Mouse (Mus musculus): ENCODE results near the gene Pkd1l3.

The Pkd1l3 gene

DNA sequence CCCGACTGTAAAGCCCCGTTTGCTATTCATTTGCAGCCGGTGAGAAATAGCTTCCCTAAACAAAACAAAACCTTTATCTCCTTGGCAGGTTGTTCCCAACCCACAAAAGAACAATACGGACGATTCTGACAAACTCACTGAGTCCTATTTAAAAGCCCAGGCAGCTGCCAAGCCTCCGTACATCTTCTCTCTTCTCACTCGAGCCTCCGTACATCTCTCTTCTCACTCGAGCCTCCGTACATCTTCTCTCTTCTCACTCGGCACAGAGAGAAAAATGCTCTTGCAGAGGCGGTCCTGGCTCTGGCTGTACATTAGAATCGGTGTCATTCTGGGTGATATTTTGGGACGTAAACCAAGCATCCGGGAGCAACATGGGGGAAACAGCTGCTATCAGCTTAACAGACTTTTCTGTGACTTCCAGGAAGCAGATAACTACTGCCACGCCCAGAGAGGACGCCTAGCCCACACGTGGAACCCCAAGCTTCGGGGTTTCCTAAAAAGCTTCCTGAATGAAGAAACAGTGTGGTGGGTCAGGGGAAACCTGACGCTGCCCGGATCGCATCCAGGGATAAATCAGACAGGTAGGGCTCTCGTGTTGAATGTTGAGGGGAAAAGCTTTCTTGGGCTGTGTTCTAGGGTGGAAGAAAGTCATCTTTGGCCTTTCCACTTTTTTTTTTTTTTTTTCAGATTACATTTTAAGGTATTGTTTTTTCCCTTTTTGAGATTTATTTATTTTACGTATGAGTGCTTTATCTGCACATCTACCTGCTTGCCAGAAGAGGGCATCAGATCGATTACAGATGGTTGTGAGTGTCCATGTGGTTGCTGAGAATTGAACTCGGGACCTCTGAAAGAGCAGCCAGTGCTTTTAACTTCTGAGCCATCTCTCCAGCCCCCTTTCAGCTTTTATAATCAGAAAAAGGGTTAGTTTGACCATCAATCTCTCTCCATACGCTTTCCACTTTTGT, at the start of gene Pkd1l3:
TSS of gene Pkd1l3 (plus strand) at position 275 of the 968 bp plus-strand sequence.
- DNase-seq (ENCODE audit: low spot score in 2 of 2), result peak in 1 of 2 experiments; percentile 23

GRCm38 (mm10) chr8:109564766-109565165, 49.6 kb upstream of the Pkd1l3 start:
- DNase-seq (ENCODE audit: low spot score in 2 of 2), result no peak

- peak; percentile 99 to 100 for DNase-seq (ENCODE audit: low spot score in 2 of 2)
These were observed 48.6 kb upstream of the Pkd1l3 start, which contains the start of the genes Dhx38 and Txnl4b for GRCm38 (mm10) chr8:109565498-109566333. Gene Dhx38 (minus strand): TSS chr8:109565861. Gene Txnl4b (plus strand): TSS chr8:109565892.

DNA sequence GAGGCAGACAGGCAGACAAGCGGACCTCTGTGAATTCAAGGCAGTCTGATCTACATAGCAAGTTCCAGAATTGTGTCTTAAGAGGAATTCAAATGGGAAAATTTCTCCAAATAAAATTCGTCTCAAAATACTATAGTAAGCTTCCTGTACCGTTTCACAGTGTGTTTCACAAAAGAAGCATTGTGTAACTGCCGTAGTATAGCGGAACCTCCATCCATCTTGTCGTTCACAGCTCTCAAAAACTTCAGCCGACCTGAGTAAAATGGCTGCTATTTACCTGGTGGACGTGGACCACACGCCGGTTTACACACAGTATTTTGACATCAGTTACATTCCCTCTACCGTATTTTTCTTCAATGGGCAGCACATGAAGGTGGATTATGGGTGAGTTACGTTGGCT, 43.2 kb upstream of the Pkd1l3 start:
- DNase-seq (ENCODE audit: low spot score in 2 of 2), result no peak

DNA sequence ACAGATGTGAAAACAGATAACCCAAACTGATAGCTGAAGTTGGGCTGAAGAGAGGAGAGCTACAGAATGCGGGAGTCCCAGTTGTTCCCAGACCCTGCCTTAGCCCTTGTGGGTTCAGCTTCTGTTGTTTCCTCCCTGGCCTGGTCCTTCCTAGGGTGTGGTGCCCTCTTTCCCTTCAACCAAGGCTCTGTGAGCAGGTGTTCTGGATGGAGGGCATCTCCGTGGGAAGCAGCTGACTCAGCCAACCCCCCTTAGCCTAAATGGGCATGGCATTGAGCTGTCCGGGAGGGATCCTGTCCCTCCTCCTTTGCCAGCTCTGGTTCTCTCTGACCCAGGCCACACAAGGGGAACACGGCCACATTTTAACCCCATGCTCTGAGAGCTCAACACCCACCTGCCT, 38.0 kb upstream of the Pkd1l3 start:
- DNase-seq (ENCODE audit: low spot score in 2 of 2), result no peak

- no peak for DNase-seq (ENCODE audit: low spot score in 2 of 2)
These were observed 35.4 kb upstream of the Pkd1l3 start, which contains the start of gene Hp for GRCm38 (mm10) chr8:109578900-109579301. Gene Hp (minus strand): TSS chr8:109579172.

DNA sequence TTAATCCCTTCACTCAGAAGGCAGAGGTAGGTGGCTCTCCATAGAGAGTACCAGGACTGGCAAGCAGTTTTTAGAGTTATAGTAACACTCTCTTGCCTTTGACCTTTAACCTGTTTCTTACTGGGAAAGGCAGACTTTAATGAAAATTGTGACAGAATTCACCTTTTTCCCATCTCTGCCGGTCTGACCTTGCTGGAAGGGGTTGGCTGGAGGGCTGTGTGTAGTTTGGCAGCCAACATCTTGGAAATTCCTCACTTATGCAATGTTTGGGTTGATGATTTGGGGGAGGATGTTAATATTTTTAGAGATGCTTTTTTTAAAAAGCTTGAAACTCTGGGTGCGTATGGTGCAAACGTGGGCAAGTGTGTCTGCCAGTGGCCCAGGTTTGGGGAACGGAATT, 30.0 kb upstream of the Pkd1l3 start:
- DNase-seq (ENCODE audit: low spot score in 2 of 2), result no peak

- DNase-seq (ENCODE audit: low spot score in 2 of 2), result no peak
These were observed 29.5 kb upstream of the Pkd1l3 start for GRCm38 (mm10) chr8:109584830-109585229.

DNA sequence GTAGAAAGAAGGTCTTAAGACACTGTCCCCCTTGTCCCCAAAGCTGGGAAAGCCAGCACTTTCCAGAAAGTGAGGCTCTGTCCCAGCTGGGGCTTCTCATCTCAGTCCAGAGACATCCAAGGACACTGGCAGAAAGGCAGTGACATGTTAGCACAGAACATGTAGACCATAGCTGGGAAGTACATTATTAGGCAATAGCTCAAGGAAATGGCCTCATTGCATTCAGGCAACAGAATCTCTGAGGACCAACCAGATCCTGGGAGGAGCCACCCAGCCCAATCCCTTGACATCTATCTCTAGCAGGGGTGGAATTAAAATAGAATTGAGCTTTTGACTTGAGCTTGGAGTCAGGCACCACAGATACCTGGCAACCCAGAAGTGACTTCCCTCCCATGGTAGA, 28.7 kb upstream of the Pkd1l3 start:
- no peak for DNase-seq (ENCODE audit: low spot score in 2 of 2)

- DNase-seq (ENCODE audit: low spot score in 2 of 2), result no peak
These were observed 27.3 kb upstream of the Pkd1l3 start for GRCm38 (mm10) chr8:109586972-109587504.

- DNase-seq (ENCODE audit: low spot score in 2 of 2), result no peak
These were observed 23.4 kb upstream of the Pkd1l3 start for GRCm38 (mm10) chr8:109590901-109591300.

DNA sequence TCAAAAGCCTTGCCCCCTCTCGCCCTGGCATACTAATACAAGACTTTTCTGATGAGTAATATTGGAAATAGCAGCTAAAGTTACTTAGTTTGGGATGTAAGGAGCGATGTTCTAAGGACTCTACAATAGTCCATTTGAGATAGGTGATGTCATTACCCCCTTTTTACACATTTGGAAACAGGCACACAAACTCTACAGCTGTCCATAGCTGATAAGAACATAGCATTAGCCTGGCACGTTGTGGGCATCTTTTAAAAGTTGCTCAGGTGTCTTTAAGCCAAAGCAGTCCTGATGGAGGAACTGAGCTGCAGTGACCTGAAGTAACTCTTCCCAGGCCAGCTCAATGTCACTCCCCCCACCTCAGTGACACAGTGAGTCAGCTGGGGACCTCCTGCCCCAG, 22.9 kb upstream of the Pkd1l3 start:
- DNase-seq (ENCODE audit: low spot score in 2 of 2), result no peak

- DNase-seq (ENCODE audit: low spot score in 2 of 2), result no peak
These were observed 22.2 kb upstream of the Pkd1l3 start for GRCm38 (mm10) chr8:109592164-109592563.

- no peak for DNase-seq (ENCODE audit: low spot score in 2 of 2)
These were observed 21.1 kb upstream of the Pkd1l3 start for GRCm38 (mm10) chr8:109593117-109593788.

- DNase-seq (ENCODE audit: low spot score in 2 of 2), result peak in 1 of 2 experiments; percentile 30
These were observed 18.5 kb upstream of the Pkd1l3 start for GRCm38 (mm10) chr8:109595854-109596253.

- DNase-seq (ENCODE audit: low spot score in 2 of 2), result no peak
These were observed 7.6 kb upstream of the Pkd1l3 start for GRCm38 (mm10) chr8:109606725-109607124.

GRCm38 (mm10) chr8:109607650-109608049, 6.7 kb upstream of the Pkd1l3 start:
- DNase-seq (ENCODE audit: low spot score in 2 of 2), result no peak

GRCm38 (mm10) chr8:109608271-109609152, 5.8 kb upstream of the Pkd1l3 start, which contains the start of gene Dhodh:
Gene Dhodh (minus strand): TSS chr8:109608673.
- DNase-seq (ENCODE audit: low spot score in 2 of 2), result peak; percentile 97 to 98

DNA sequence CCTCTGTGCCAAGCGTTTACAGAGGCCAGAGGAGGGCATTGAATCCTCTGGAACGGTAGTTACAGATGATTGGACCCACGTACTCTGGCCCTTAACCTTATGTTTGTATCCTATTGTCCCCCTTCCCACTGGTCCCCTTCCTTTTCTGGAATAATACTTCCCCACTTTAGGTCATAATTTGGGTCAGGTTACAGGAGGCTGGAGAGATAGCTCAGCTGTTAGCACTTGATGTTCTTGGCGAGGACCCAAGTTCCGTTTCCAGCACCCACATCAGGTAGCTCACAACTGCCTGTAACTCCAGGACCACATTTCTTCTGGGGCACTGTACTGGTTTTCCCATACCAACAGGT, 5.2 kb upstream of the Pkd1l3 start:
- no peak for DNase-seq (ENCODE audit: low spot score in 2 of 2)

DNA sequence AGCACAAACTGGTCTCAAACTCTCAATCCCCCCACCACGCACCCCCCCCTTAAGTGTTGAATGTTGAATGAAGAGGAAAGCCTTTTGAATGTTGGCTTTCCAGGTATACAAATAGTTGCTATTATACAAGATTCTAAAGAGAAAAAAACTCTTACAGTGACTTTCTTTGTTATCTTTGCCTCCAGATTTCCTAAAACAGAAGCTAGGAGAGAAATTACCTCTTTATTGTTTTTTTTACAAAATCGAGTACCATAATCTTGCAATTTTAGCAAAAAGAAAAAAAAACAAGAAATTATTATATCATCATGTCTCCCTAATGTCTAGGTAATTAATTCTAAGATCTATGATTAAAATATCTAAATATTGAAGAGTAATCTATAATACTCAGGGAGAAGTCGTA, 1.3 kb downstream of the Pkd1l3 start:
- DNase-seq (ENCODE audit: low spot score in 2 of 2), result no peak

Data from left cerebral cortex, adult 9 months (tissue).